Mouse (Mus musculus): ENCODE data around the gene Abhd5. TPM values are rescaled to one million over a fixed set of nuclear protein-coding genes. Genes with fewer than 3 reads are reported as not detected.

Abhd5 gene
- polyA plus RNA-seq, 1 experiment from 2014 or later, result 21.2 TPM

DNA sequence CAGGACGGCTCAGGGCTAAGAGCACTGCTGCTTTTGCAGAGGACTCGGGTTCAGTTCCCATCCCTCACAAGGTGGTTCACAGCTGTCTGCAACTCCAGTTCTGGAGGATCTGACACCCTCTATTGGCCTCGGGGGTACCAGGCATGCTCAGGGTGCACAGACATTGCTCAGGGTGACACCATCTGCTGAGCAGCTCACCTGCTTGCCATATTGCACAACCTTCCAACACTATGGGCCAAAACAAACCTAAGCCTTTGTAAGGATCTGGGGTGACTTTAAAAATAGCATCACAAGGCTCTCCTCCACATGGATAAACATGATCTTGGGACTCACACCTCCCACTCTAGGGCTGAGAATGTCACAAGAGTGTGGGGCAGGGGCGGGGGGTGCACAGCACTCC, 30.8 kb upstream of the Abhd5 start:
- Histone ChIP-seq H3K4me1 (no peaks in the 10 kb centered on the region), H3K27ac (no peak overlapping the region), H3K9ac (no peak overlapping the region), H3K9me3 (replicated peaks) (no peaks in the 10 kb centered on the region), H3K27me3 (replicated peaks) (no peaks in the 10 kb centered on the region; the same call in 1 of the 2 replicates), H3K4me3 (no peak overlapping the region), H3K36me3 (no peaks in the 10 kb centered on the region), H3K4me2 (no peak overlapping the region)
- no peak for ATAC-seq
- 72% methylated on average over 4 of the region's 4 CpGs for WGBS (ENCODE audit: insufficient replicate concordance)

DNA sequence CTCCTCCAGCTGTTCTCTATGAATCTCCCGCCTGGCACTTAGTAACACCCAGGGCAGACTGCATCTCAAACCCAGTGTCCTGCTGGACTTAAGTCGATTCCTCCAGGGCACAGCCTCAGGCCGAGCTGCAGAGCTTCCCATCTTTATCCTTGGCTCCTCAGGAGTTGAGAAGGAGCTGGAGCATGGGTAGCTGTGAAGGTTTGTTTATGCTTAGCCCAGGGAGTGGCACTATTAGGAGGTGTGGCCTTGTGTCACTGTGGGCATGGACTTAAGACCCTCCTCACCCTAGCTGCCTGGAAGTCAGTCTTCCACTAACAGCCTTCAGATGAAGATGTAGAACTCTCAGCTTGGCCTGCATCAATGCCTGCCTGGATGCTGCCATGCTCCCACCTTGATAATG, 29.1 kb upstream of the Abhd5 start:
- H3K9me3 ChIP-seq (replicated peaks), result no peaks in the 10 kb centered on the region
- H3K27me3 ChIP-seq (replicated peaks), result no peaks in the 10 kb centered on the region; the same call in 1 of the 2 replicates
- no peak overlapping the region for H3K9ac ChIP-seq
- WGBS (ENCODE audit: insufficient replicate concordance), result 52% methylated on average over 3 of the region's 3 CpGs
- no peak overlapping the region for H3K27ac ChIP-seq
- ATAC-seq, result no peak
- H3K4me3 ChIP-seq, result no peak overlapping the region
- no peaks in the 10 kb centered on the region for H3K36me3 ChIP-seq
- H3K4me2 ChIP-seq, result no peak overlapping the region
- no peaks in the 10 kb centered on the region for H3K4me1 ChIP-seq

DNA sequence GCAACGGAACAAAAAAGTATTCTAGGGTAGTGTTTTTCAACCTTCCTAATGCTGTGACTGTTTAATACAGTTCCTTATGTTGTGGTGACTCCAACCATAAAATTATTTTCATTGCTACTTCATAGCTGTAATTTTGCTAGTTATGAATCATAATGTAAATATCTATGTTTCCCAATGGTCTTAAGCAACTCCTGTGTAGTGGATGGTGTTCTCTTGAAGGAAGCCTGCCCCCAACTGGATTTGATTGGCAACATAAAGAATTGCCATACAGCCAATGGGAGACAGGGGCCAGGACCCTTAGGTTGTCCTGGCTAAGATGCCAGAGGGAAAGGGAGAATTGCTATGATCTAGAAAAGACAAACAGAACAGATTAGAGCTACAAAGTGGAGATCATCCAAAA, 25.4 kb upstream of the Abhd5 start:
- Histone ChIP-seq H3K36me3 (no peaks in the 10 kb centered on the region), H3K9ac (no peak overlapping the region), H3K27ac (no peak overlapping the region), H3K9me3 (replicated peaks) (no peaks in the 10 kb centered on the region), H3K4me1 (no peaks in the 10 kb centered on the region), H3K4me3 (no peak overlapping the region), H3K27me3 (replicated peaks) (no peaks in the 10 kb centered on the region), H3K4me2 (no peak overlapping the region)
- 72% methylated on average over 1 of the region's 1 CpGs for WGBS (ENCODE audit: insufficient replicate concordance)
- no peak for ATAC-seq

DNA sequence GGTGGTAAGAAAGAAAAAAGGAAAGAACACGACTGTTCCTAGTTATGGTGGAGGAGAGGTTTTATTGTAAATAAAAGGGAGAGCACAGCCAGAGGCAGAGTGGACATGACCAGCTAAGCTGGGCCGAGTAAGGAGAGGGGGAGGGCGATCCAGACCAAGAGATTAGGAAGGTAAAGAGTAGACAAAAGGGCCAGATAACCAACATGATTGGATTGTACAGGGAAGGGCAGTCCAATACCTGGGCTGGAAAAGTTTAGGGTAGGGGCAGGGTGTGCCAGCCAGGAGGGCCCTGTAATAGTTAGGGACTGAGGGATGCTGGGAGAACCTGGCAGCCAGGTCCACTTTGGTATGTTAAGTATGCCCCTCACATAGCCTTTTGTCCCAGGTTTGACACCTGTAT, 23.2 kb upstream of the Abhd5 start:
- 53% methylated on average over 3 of the region's 3 CpGs for WGBS (ENCODE audit: insufficient replicate concordance)
- Histone ChIP-seq H3K27me3 (replicated peaks) (no peaks in the 10 kb centered on the region), H3K4me3 (no peak overlapping the region), H3K9me3 (replicated peaks) (no peaks in the 10 kb centered on the region), H3K4me2 (no peak overlapping the region), H3K9ac (no peak overlapping the region), H3K4me1 (no peaks in the 10 kb centered on the region), H3K27ac (no peak overlapping the region), H3K36me3 (no peaks in the 10 kb centered on the region)
- no peak for ATAC-seq

DNA sequence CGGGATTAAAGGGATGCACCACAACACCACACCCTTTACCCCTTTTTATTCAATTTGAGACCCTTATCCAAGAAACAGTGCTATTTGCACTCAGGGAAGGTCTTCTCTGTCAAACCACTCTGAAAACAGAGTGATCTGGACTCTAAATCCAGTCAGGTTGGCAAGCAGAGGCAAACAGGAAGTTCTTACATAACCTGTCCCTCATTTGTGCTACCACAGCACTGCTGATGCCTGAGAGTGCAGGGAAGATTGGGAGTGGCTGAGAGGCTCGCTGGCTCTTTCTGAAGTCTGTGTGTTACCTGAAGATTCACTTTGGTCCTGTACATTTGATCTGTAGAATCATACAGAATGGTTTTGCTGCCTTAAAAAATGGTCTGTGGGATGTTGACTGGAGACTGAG, 14.7 kb upstream of the Abhd5 start:
- Histone ChIP-seq H3K9ac (no peak overlapping the region), H3K4me2 (no peak overlapping the region), H3K27me3 (replicated peaks) (0 out of 2 replicates have a peak, but pooled peaks cover 6% of the 10 kb centered on the region), H3K36me3 (no peaks in the 10 kb centered on the region), H3K4me1 (no peaks in the 10 kb centered on the region), H3K9me3 (replicated peaks) (no peaks in the 10 kb centered on the region), H3K27ac (no peak overlapping the region), H3K4me3 (no peak overlapping the region)
- ATAC-seq, result no peak
- 51% methylated on average over 2 of the region's 2 CpGs for WGBS (ENCODE audit: insufficient replicate concordance)

DNA sequence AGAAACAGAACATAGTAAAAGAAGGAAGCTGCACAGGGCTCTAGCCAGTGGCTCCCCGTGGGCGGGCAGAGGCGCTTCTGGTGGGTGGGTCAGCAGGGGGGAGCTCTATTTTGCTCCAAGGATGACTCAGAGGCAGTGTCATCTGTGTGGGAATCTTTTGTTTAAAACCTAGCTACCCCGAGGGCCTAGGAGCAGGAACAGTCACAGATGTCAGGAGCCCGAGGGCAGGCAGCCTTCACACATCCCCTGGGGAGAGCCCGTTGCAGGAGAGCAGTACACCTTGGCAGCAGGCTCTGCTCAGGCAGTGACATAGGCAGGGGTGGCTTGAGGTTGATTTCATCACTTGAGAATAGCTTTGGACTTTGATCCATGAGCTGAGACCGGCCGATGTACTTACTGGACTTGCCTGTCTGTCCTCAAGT, 13.9 kb upstream of the Abhd5 start:
- H3K27ac ChIP-seq, result no peak overlapping the region
- H3K4me3 ChIP-seq, result no peak overlapping the region
- H3K27me3 ChIP-seq (replicated peaks), result 0 out of 2 replicates have a peak, but pooled peaks cover 6% of the 10 kb centered on the region
- no peak overlapping the region for H3K4me2 ChIP-seq
- H3K9me3 ChIP-seq (replicated peaks), result no peaks in the 10 kb centered on the region
- no peak overlapping the region for H3K9ac ChIP-seq
- H3K4me1 ChIP-seq, result no peaks in the 10 kb centered on the region
- ATAC-seq, result no peak
- H3K36me3 ChIP-seq, result no peaks in the 10 kb centered on the region
- 33% methylated on average over 8 of the region's 8 CpGs for WGBS (ENCODE audit: insufficient replicate concordance)

DNA sequence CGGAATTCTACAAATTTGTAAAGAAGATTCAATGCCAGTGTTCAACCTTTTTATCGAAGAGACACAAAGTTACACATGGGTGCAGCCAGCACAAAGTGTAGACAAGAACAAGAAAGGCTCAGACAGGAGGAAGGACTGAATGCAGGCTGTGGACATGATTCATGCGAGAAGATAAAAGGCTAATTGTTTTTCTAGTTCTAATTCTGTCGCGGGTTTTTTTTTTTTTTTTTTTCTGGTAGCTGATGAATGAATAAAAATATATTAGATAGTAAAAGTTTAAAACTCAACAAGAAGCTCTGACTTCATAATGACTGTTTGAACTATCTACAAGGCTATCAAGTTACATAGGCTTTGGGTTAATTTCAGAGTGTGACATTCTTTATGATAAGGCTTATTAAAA, 11.4 kb upstream of the Abhd5 start:
- ATAC-seq, result no peak
- WGBS (ENCODE audit: insufficient replicate concordance), result 61% methylated on average over 5 of the region's 5 CpGs

DNA sequence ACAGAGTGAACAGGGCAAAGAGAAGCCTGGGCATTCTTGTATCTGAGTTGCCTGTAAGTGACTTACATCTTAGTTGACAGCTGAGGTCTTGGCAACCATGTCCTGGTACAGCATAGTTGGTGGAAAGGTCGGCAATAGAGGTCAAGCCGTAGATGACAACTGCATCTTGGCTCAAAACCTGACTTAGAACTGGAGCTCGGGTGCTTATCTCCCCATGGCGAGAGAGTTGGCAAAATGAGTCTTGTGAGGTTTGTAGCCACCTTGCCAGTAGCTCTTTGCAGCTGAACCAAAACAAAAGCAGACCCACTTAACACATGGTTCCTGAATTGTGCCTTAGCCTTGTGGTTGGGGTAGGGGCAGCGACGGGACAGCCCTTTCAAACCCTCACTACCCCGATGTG, 8.0 kb upstream of the Abhd5 start:
- Histone ChIP-seq H3K4me3 (no peak overlapping the region), H3K9me3 (replicated peaks) (no peaks in the 10 kb centered on the region), H3K27me3 (replicated peaks) (no peaks in the 10 kb centered on the region), H3K36me3 (no peaks in the 10 kb centered on the region), H3K9ac (no peak overlapping the region), H3K4me2 (no peak overlapping the region), H3K4me1 (peaks cover 25% of the 10 kb centered on the region), H3K27ac (no peak overlapping the region)
- 54% methylated on average over 7 of the region's 7 CpGs for WGBS (ENCODE audit: insufficient replicate concordance)
- ATAC-seq, result no peak

More for the DNA sequence above, 11.4 kb upstream of the Abhd5 start:
- H3K4me2 ChIP-seq, result no peak overlapping the region
- no peak overlapping the region for H3K4me3 ChIP-seq
- no peaks in the 10 kb centered on the region for H3K9me3 ChIP-seq (replicated peaks)
- H3K9ac ChIP-seq, result no peak overlapping the region
- H3K27ac ChIP-seq, result no peak overlapping the region
- 0 out of 2 replicates have a peak, but pooled peaks cover 6% of the 10 kb centered on the region for H3K27me3 ChIP-seq (replicated peaks)
- H3K4me1 ChIP-seq, result peaks cover 9% of the 10 kb centered on the region
- no peaks in the 10 kb centered on the region for H3K36me3 ChIP-seq

DNA sequence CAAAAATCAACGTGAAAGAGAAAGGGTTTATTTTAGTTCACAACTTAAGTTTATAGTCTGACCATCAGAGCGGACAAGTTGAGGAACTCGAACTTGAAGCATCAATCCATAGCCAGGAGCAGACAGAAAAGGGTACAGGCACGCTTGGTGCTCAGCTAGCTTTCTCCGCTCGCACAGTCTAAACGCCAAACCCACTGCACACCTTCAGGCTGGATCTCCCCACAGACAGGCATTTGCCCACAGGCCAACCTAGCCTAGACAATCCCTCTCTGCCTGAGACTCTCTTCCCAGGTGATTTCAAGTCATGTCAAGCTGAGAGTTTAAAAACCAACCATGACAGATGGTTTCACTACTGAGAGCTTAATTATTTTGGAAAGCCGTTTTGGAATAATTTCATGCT, 6.8 kb upstream of the Abhd5 start:
- Histone ChIP-seq H3K27ac (no peak overlapping the region), H3K4me2 (no peak overlapping the region), H3K4me3 (no peak overlapping the region), H3K9me3 (replicated peaks) (no peaks in the 10 kb centered on the region), H3K9ac (no peak overlapping the region), H3K4me1 (peaks cover 37% of the 10 kb centered on the region), H3K27me3 (replicated peaks) (no peaks in the 10 kb centered on the region), H3K36me3 (no peaks in the 10 kb centered on the region)
- 81% methylated on average over 8 of the region's 8 CpGs for WGBS (ENCODE audit: insufficient replicate concordance)
- ATAC-seq, result no peak

DNA sequence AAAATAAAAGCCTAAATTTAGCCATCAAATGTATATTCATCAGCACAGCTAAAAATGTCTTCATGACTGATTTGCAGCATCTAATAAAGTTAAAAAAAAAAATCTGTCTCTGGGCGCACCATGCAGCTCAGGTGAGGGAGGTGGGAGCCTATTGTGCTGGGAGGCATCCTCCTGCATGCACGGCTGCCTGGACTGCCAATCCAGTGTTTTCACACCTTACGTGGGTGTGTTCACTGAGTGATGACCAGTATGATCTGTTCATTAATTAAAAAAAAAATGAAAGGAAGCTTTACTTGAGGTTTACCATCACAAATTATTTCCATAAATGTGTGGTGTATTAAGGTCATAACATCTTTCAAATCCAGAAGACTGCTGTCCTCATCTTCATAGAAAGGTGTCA, 6.1 kb upstream of the Abhd5 start:
- no peak overlapping the region for H3K4me3 ChIP-seq
- peaks cover 44% of the 10 kb centered on the region for H3K4me1 ChIP-seq
- H3K9ac ChIP-seq, result no peak overlapping the region
- ATAC-seq, result no peak
- H3K27ac ChIP-seq, result no peak overlapping the region
- 69% methylated on average over 3 of the region's 3 CpGs for WGBS (ENCODE audit: insufficient replicate concordance)
- H3K36me3 ChIP-seq, result no peaks in the 10 kb centered on the region
- no peaks in the 10 kb centered on the region for H3K27me3 ChIP-seq (replicated peaks)
- no peak overlapping the region for H3K4me2 ChIP-seq
- H3K9me3 ChIP-seq (replicated peaks), result no peaks in the 10 kb centered on the region

DNA sequence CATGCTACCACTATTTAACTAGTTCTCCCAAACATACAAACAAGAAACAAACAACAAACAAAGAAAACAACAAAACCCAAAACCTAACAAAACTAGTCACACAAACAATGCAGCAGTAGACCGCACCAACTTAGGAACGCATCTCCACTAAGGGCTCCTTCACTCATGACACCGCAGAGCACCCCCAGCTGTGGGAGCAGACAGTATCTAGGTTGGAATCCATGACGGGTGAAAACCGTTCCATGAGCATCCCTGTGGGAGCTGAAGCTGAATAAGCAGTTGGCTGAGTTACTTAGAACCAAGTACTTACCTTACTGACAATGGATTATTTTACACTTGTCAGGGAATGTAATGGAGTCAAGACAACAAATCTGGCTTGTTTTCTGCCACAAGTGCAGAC, 5.3 kb upstream of the Abhd5 start:
- no peaks in the 10 kb centered on the region for H3K9me3 ChIP-seq (replicated peaks)
- peaks cover 52% of the 10 kb centered on the region for H3K4me1 ChIP-seq
- no peak for ATAC-seq
- H3K4me2 ChIP-seq, result no peak overlapping the region
- no peaks in the 10 kb centered on the region for H3K36me3 ChIP-seq
- WGBS (ENCODE audit: insufficient replicate concordance), result 83% methylated on average over 5 of the region's 5 CpGs
- no peak overlapping the region for H3K27ac ChIP-seq
- no peak overlapping the region for H3K9ac ChIP-seq
- no peaks in the 10 kb centered on the region for H3K27me3 ChIP-seq (replicated peaks)
- no peak overlapping the region for H3K4me3 ChIP-seq

DNA sequence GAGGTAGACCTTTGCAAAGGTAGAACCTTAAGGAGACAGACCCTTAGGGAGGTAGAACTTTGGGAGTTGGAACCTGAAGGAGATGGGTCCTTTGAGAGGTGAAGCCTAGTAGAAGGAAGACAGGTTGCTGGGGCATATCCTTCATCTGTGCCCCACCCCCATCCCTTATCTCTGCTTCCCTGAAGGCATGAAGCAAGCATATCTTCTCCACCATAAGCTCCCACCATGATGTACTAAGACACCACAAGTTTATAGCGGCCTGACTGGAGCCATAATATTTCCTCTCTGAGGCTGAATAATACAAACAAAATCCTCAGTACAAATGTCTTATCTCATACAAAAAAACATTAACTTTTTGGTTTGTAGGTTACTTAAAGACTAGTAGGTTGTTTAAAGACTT, 3.5 kb upstream of the Abhd5 start:
- ATAC-seq, result peak; percentile 72
- Histone ChIP-seq H3K4me2 (peak overlapping the region; percentile 42), H3K9ac (peak overlapping the region; percentile 40; the same call in 1 of the 2 replicates), H3K27me3 (replicated peaks) (no peaks in the 10 kb centered on the region), H3K9me3 (replicated peaks) (no peaks in the 10 kb centered on the region), H3K4me1 (peaks cover 58% of the 10 kb centered on the region), H3K36me3 (no peaks in the 10 kb centered on the region), H3K27ac (peak overlapping the region; percentile 87), H3K4me3 (no peak overlapping the region)
- 23% methylated on average over 1 of the region's 1 CpGs for WGBS (ENCODE audit: insufficient replicate concordance)

DNA sequence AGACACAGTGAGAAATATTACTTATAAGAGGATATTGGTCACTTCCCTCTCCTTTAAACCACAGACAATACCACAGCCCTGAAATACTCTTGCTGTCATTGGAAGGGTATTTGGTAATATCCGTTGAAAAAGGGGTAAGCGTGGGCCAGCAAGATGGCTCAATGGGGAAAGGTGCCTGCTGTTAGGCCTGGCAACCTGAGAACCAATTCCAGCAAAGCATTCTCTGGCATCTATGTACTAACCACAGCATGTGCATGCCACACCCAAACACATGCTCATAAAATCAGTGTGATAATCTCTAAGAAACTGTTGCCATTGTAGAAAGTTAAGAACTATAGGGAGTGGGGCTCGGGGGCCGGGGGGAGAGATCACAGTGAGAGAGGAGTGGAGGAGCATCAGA, 2.1 kb upstream of the Abhd5 start:
- no peak overlapping the region for H3K9ac ChIP-seq
- WGBS (ENCODE audit: insufficient replicate concordance), result 42% methylated on average over 4 of the region's 4 CpGs
- no peak overlapping the region for H3K4me3 ChIP-seq
- no peak for ATAC-seq
- H3K4me2 ChIP-seq, result no peak overlapping the region
- H3K36me3 ChIP-seq, result no peaks in the 10 kb centered on the region
- no peaks in the 10 kb centered on the region for H3K9me3 ChIP-seq (replicated peaks)
- no peaks in the 10 kb centered on the region for H3K27me3 ChIP-seq (replicated peaks)
- H3K27ac ChIP-seq, result peak overlapping the region; percentile 87
- peaks cover 61% of the 10 kb centered on the region for H3K4me1 ChIP-seq
